Mouse (Mus musculus) gastrocnemius, adult 8-10 months (tissue): Measurements from ENCODE around the gene Nsun2. TPM values are rescaled to one million over a fixed set of nuclear protein-coding genes. Genes with fewer than 3 reads are reported as not detected.
A peak's percentile ranks its signal among the peaks of the same experiment; 100 is the strongest.

Experiments
- DNase-seq, 2 experiments: peaks; one replicate each; pipeline ENCODE4 v3.0.0; 2022; ENCODE audit warnings: low spot score in 2 of 2
- total RNA-seq, 4 experiments: library from RNA; stranded (reverse); gene quantifications; 2 replicates each; pipeline ENCODE4 v1.2.4; 2022

Gene Nsun2
- 10 to 100 TPM; 41.3 to 58.5 (median 46.7) TPM for total RNA-seq

GRCm38 (mm10) chr13:69533405-69534333, at the start of gene Nsun2:
Nsun2 (plus strand) TSS chr13:69533746.
- peak in 1 of 2 experiments; percentile 44 for DNase-seq

- no peak for DNase-seq
Measured at GRCm38 (mm10) chr13:69485326-69485725, 48.2 kb upstream of the Nsun2 start.

- DNase-seq: no peak
Measured at GRCm38 (mm10) chr13:69485833-69486232, 47.7 kb upstream of the Nsun2 start.

- DNase-seq: no peak
Measured at GRCm38 (mm10) chr13:69487108-69487507, 46.4 kb upstream of the Nsun2 start.

GRCm38 (mm10) chr13:69487611-69488275, 45.8 kb upstream of the Nsun2 start:
- DNase-seq: no peak

GRCm38 (mm10) chr13:69488565-69489255, 44.8 kb upstream of the Nsun2 start:
- DNase-seq: no peak

GRCm38 (mm10) chr13:69489777-69490176, 43.8 kb upstream of the Nsun2 start:
- DNase-seq: no peak

- peak in 1 of 2 experiments; percentile 22 for DNase-seq
Measured at GRCm38 (mm10) chr13:69492876-69493463, 40.6 kb upstream of the Nsun2 start.

- DNase-seq: no peak
Measured at GRCm38 (mm10) chr13:69498276-69498675, 35.3 kb upstream of the Nsun2 start.

GRCm38 (mm10) chr13:69502157-69502750, 31.3 kb upstream of the Nsun2 start:
- no peak for DNase-seq

GRCm38 (mm10) chr13:69502863-69503262, 30.7 kb upstream of the Nsun2 start:
- no peak for DNase-seq

- no peak for DNase-seq
Measured at GRCm38 (mm10) chr13:69506341-69507086, 27.0 kb upstream of the Nsun2 start.

GRCm38 (mm10) chr13:69507666-69508065, 25.9 kb upstream of the Nsun2 start:
- DNase-seq: no peak

- DNase-seq: no peak
Measured at GRCm38 (mm10) chr13:69509391-69510244, 23.9 kb upstream of the Nsun2 start.

- no peak for DNase-seq
Measured at GRCm38 (mm10) chr13:69515091-69515490, 18.5 kb upstream of the Nsun2 start.

- no peak for DNase-seq
Measured at GRCm38 (mm10) chr13:69517445-69517844, 16.1 kb upstream of the Nsun2 start.

- DNase-seq: no peak
Measured at GRCm38 (mm10) chr13:69519137-69519536, 14.4 kb upstream of the Nsun2 start.

- no peak for DNase-seq
Measured at GRCm38 (mm10) chr13:69522161-69522791, 11.3 kb upstream of the Nsun2 start.
